Mouse (Mus musculus) T-helper 17 cell (primary cell): ENCODE data around the gene C2cd4a.

Source experiments
- in situ Hi-C, 2 experiments: fragments of 300-600 bp; cut with MboI, MseI; formaldehyde crosslinking; loops; 1 replicate in 1 of 2; 2 replicates in 1 of 2; pipeline ENCODE4 v1.15.1; 2025; ENCODE audit warnings: high pct_unique_total_duplicates in 2 of 2

Gene C2cd4a

GRCm38 (mm10) chr9:67832046-67832605 is at the start of gene C2cd4a:
C2cd4a (minus strand) TSS chr9:67832330.
- in situ Hi-C loops = loop anchor here in 1 of 2 experiments (25.0 kb wide), 1 partner anchor 130 kb away; no protein-coding TSS in a partner anchor

GRCm38 (mm10) chr9:67878197-67878769 is 46.2 kb upstream of the C2cd4a start:
- in situ Hi-C loops = no loop called here

GRCm38 (mm10) chr9:67877081-67877718 is 45.1 kb upstream of the C2cd4a start:
- in situ Hi-C loops = no loop called here

GRCm38 (mm10) chr9:67875337-67875736 is 43.2 kb upstream of the C2cd4a start:
- in situ Hi-C loops = no loop called here

- in situ Hi-C loops = loop anchor here in 1 of 2 experiments (5.0 kb wide), 1 partner anchor 107 kb away; no protein-coding TSS in a partner anchor
Observed at GRCm38 (mm10) chr9:67874522-67875222, 42.5 kb upstream of the C2cd4a start.

- in situ Hi-C loops = loop anchor here (5.0 kb wide), 2 partner anchors 92 to 103 kb away; no protein-coding TSS in a partner anchor
Observed at GRCm38 (mm10) chr9:67869691-67870450, 37.7 kb upstream of the C2cd4a start.

GRCm38 (mm10) chr9:67867411-67867810 is 35.3 kb upstream of the C2cd4a start:
- in situ Hi-C loops = loop anchor here in 1 of 2 experiments (5.0 kb wide), 1 partner anchor 95 kb away; no protein-coding TSS in a partner anchor

- in situ Hi-C loops = loop anchor here in 1 of 2 experiments (5.0 kb wide), 1 partner anchor 97 kb away; no protein-coding TSS in a partner anchor
Observed at GRCm38 (mm10) chr9:67865411-67865810, 33.3 kb upstream of the C2cd4a start.

- in situ Hi-C loops = no loop called here
Observed at GRCm38 (mm10) chr9:67864011-67864410, 31.9 kb upstream of the C2cd4a start.

GRCm38 (mm10) chr9:67863332-67863731 is 31.2 kb upstream of the C2cd4a start:
- in situ Hi-C loops = no loop called here

- in situ Hi-C loops = no loop called here
Observed at GRCm38 (mm10) chr9:67860273-67860672, 28.1 kb upstream of the C2cd4a start.

GRCm38 (mm10) chr9:67851150-67851549 is 19.0 kb upstream of the C2cd4a start:
- in situ Hi-C loops = no loop called here

- in situ Hi-C loops = loop anchor here in 1 of 2 experiments (25.0 kb wide), 1 partner anchor 112 kb away; no protein-coding TSS in a partner anchor
Observed at GRCm38 (mm10) chr9:67849846-67850245, 17.7 kb upstream of the C2cd4a start.

GRCm38 (mm10) chr9:67849397-67849796 is 17.3 kb upstream of the C2cd4a start:
- in situ Hi-C loops = loop anchor here in 1 of 2 experiments (25.0 kb wide), 1 partner anchor 113 kb away; no protein-coding TSS in a partner anchor

GRCm38 (mm10) chr9:67847606-67848005 is 15.5 kb upstream of the C2cd4a start:
- in situ Hi-C loops = loop anchor here in 1 of 2 experiments (25.0 kb wide), 1 partner anchor 115 kb away; no protein-coding TSS in a partner anchor

GRCm38 (mm10) chr9:67846089-67846488 is 14.0 kb upstream of the C2cd4a start:
- in situ Hi-C loops = loop anchor here in 1 of 2 experiments (25.0 kb wide), 1 partner anchor 116 kb away; no protein-coding TSS in a partner anchor

- in situ Hi-C loops = loop anchor here in 1 of 2 experiments (25.0 kb wide), 1 partner anchor 117 kb away; no protein-coding TSS in a partner anchor
Observed at GRCm38 (mm10) chr9:67845648-67846047, 13.5 kb upstream of the C2cd4a start.

GRCm38 (mm10) chr9:67845012-67845411 is 12.9 kb upstream of the C2cd4a start:
- in situ Hi-C loops = loop anchor here in 1 of 2 experiments (25.0 kb wide), 1 partner anchor 117 kb away; no protein-coding TSS in a partner anchor

GRCm38 (mm10) chr9:67842797-67843196 is 10.7 kb upstream of the C2cd4a start:
- in situ Hi-C loops = loop anchor here in 1 of 2 experiments (25.0 kb wide), 1 partner anchor 120 kb away; no protein-coding TSS in a partner anchor
